Mouse (Mus musculus): ENCODE results near the gene Yif1b. TPM values are rescaled to one million over a fixed set of nuclear protein-coding genes. Genes with fewer than 3 reads are reported as not detected.
A peak's percentile ranks its signal among the peaks of the same experiment; 100 is the strongest.

The Yif1b gene
- polyA plus RNA-seq, 1 experiment from 2014 or later = 100.0 TPM

GRCm38 (mm10) chr7:29288079-29288478 is 50.0 kb downstream of the Yif1b start:
- Histone ChIP-seq H3K36me3 (ENCODE audit: control insufficient read depth, insufficient read depth, low read length) (no peaks in the 10 kb centered on the region), H3K4me1 (ENCODE audit: control insufficient read depth, insufficient read depth, low read length) (peaks cover 29% of the 10 kb centered on the region), H3K9me3 (ENCODE audit: control insufficient read depth, low read depth, low read length) (no peaks in the 10 kb centered on the region), H3K27ac (ENCODE audit: low read length) (no peak overlapping the region), H3K9ac (replicated peaks; ENCODE audit: low read depth, low read length) (no peak overlapping the region), H3K4me3 (ENCODE audit: low read depth, low read length) (no peak overlapping the region), H3K27me3 (ENCODE audit: control insufficient read depth, insufficient read depth, low read length) (no peaks in the 10 kb centered on the region), H3K4me2 (replicated peaks; ENCODE audit: low read depth, low read length) (no peak overlapping the region)
- peak; percentile 43; the same call in 1 of the 2 replicates for ATAC-seq (ENCODE audit: insufficient number of reproducible peaks, insufficient read depth, low FRiP score, low read depth)
- WGBS = 75% methylated on average over 2 of the region's 2 CpGs

- no peaks in the 10 kb centered on the region for H3K27me3 ChIP-seq (ENCODE audit: control insufficient read depth, insufficient read depth, low read length)
- H3K4me3 ChIP-seq (ENCODE audit: low read depth, low read length) = peak within 1 kb of the TSS; percentile 56
- no peaks in the 10 kb centered on the region for H3K9me3 ChIP-seq (ENCODE audit: control insufficient read depth, low read depth, low read length)
- H3K27ac ChIP-seq (ENCODE audit: low read length) = peak within 1 kb of the TSS; percentile 90
- 2% methylated on average over 59 of the region's 59 CpGs for WGBS
- H3K4me1 ChIP-seq (ENCODE audit: control insufficient read depth, insufficient read depth, low read length) = peaks cover 36% of the 10 kb centered on the region
- H3K36me3 ChIP-seq (ENCODE audit: control insufficient read depth, insufficient read depth, low read length) = no peaks in the 10 kb centered on the region
- peak within 1 kb of the TSS; percentile 82 for H3K4me2 ChIP-seq (replicated peaks; ENCODE audit: low read depth, low read length)
- H3K9ac ChIP-seq (replicated peaks; ENCODE audit: low read depth, low read length) = peak within 1 kb of the TSS; percentile 61
- ATAC-seq (ENCODE audit: insufficient number of reproducible peaks, insufficient read depth, low FRiP score, low read depth) = no peak; the same call in 1 of the 2 replicates
These were observed 51.0 kb downstream of the Yif1b start, which contains the start of gene Ppp1r14a for GRCm38 (mm10) chr7:29288942-29289638. Gene Ppp1r14a (plus strand): TSS chr7:29289308.

GRCm38 (mm10) chr7:29289856-29290255 is 51.7 kb downstream of the Yif1b start:
- Histone ChIP-seq H3K9ac (replicated peaks; ENCODE audit: low read depth, low read length) (0 out of 2 replicates have a peak overlapping the region, but pooled peaks have one; percentile 61), H3K4me2 (replicated peaks; ENCODE audit: low read depth, low read length) (peak overlapping the region; percentile 82), H3K9me3 (ENCODE audit: control insufficient read depth, low read depth, low read length) (no peaks in the 10 kb centered on the region), H3K4me3 (ENCODE audit: low read depth, low read length) (peak overlapping the region; percentile 56), H3K36me3 (ENCODE audit: control insufficient read depth, insufficient read depth, low read length) (no peaks in the 10 kb centered on the region), H3K27me3 (ENCODE audit: control insufficient read depth, insufficient read depth, low read length) (no peaks in the 10 kb centered on the region), H3K4me1 (ENCODE audit: control insufficient read depth, insufficient read depth, low read length) (peaks cover 36% of the 10 kb centered on the region), H3K27ac (ENCODE audit: low read length) (peak overlapping the region; percentile 90)
- WGBS = 47% methylated on average over 6 of the region's 6 CpGs
- ATAC-seq (ENCODE audit: insufficient number of reproducible peaks, insufficient read depth, low FRiP score, low read depth) = no peak; the same call in 1 of the 2 replicates

- WGBS = 30% methylated on average over 11 of the region's 11 CpGs
These were observed 52.8 kb downstream of the Yif1b start for GRCm38 (mm10) chr7:29290691-29291485.

GRCm38 (mm10) chr7:29291616-29292457 is 53.7 kb downstream of the Yif1b start:
- H3K9me3 ChIP-seq (ENCODE audit: control insufficient read depth, low read depth, low read length) = no peaks in the 10 kb centered on the region
- 14% methylated on average over 7 of the region's 7 CpGs for WGBS
- no peaks in the 10 kb centered on the region for H3K36me3 ChIP-seq (ENCODE audit: control insufficient read depth, insufficient read depth, low read length)
- peaks cover 36% of the 10 kb centered on the region for H3K4me1 ChIP-seq (ENCODE audit: control insufficient read depth, insufficient read depth, low read length)
- no peak overlapping the region for H3K9ac ChIP-seq (replicated peaks; ENCODE audit: low read depth, low read length)
- H3K27ac ChIP-seq (ENCODE audit: low read length) = peak overlapping the region; percentile 90
- H3K27me3 ChIP-seq (ENCODE audit: control insufficient read depth, insufficient read depth, low read length) = no peaks in the 10 kb centered on the region
- peak; percentile 23; the same call in 1 of the 2 replicates for ATAC-seq (ENCODE audit: insufficient number of reproducible peaks, insufficient read depth, low FRiP score, low read depth)
- peak overlapping the region; percentile 82 for H3K4me2 ChIP-seq (replicated peaks; ENCODE audit: low read depth, low read length)
- H3K4me3 ChIP-seq (ENCODE audit: low read depth, low read length) = peak overlapping the region; percentile 17

More at GRCm38 (mm10) chr7:29290691-29291485, 52.8 kb downstream of the Yif1b start:
- peak overlapping the region; percentile 90 for H3K27ac ChIP-seq (ENCODE audit: low read length)
- H3K36me3 ChIP-seq (ENCODE audit: control insufficient read depth, insufficient read depth, low read length) = no peaks in the 10 kb centered on the region
- H3K4me3 ChIP-seq (ENCODE audit: low read depth, low read length) = peak overlapping the region; percentile 56
- H3K4me2 ChIP-seq (replicated peaks; ENCODE audit: low read depth, low read length) = peak overlapping the region; percentile 82
- H3K9ac ChIP-seq (replicated peaks; ENCODE audit: low read depth, low read length) = peak overlapping the region; percentile 21; the same call in 1 of the 2 replicates
- no peaks in the 10 kb centered on the region for H3K9me3 ChIP-seq (ENCODE audit: control insufficient read depth, low read depth, low read length)
- ATAC-seq (ENCODE audit: insufficient number of reproducible peaks, insufficient read depth, low FRiP score, low read depth) = no peak
- H3K27me3 ChIP-seq (ENCODE audit: control insufficient read depth, insufficient read depth, low read length) = no peaks in the 10 kb centered on the region
- peaks cover 36% of the 10 kb centered on the region for H3K4me1 ChIP-seq (ENCODE audit: control insufficient read depth, insufficient read depth, low read length)

GRCm38 (mm10) chr7:29292458-29293098 is 54.4 kb downstream of the Yif1b start:
- peak overlapping the region; percentile 82 for H3K27ac ChIP-seq (ENCODE audit: low read length)
- H3K9me3 ChIP-seq (ENCODE audit: control insufficient read depth, low read depth, low read length) = no peaks in the 10 kb centered on the region
- H3K36me3 ChIP-seq (ENCODE audit: control insufficient read depth, insufficient read depth, low read length) = no peaks in the 10 kb centered on the region
- no peak overlapping the region for H3K4me3 ChIP-seq (ENCODE audit: low read depth, low read length)
- H3K27me3 ChIP-seq (ENCODE audit: control insufficient read depth, insufficient read depth, low read length) = no peaks in the 10 kb centered on the region
- H3K4me1 ChIP-seq (ENCODE audit: control insufficient read depth, insufficient read depth, low read length) = peaks cover 36% of the 10 kb centered on the region
- 18% methylated on average over 8 of the region's 8 CpGs for WGBS
- ATAC-seq (ENCODE audit: insufficient number of reproducible peaks, insufficient read depth, low FRiP score, low read depth) = no peak
- peak overlapping the region; percentile 22; the same call in 1 of the 2 replicates for H3K4me2 ChIP-seq (replicated peaks; ENCODE audit: low read depth, low read length)
- no peak overlapping the region for H3K9ac ChIP-seq (replicated peaks; ENCODE audit: low read depth, low read length)

- Histone ChIP-seq H3K4me2 (replicated peaks; ENCODE audit: low read depth, low read length) (0 out of 2 replicates have a peak overlapping the region, but pooled peaks have one; percentile 12), H3K9me3 (ENCODE audit: control insufficient read depth, low read depth, low read length) (no peaks in the 10 kb centered on the region), H3K9ac (replicated peaks; ENCODE audit: low read depth, low read length) (no peak overlapping the region), H3K4me1 (ENCODE audit: control insufficient read depth, insufficient read depth, low read length) (peaks cover 36% of the 10 kb centered on the region), H3K36me3 (ENCODE audit: control insufficient read depth, insufficient read depth, low read length) (no peaks in the 10 kb centered on the region), H3K27me3 (ENCODE audit: control insufficient read depth, insufficient read depth, low read length) (no peaks in the 10 kb centered on the region), H3K4me3 (ENCODE audit: low read depth, low read length) (no peak overlapping the region), H3K27ac (ENCODE audit: low read length) (peak overlapping the region; percentile 82)
- 29% methylated on average over 19 of the region's 19 CpGs for WGBS
- ATAC-seq (ENCODE audit: insufficient number of reproducible peaks, insufficient read depth, low FRiP score, low read depth) = no peak
These were observed 55.3 kb downstream of the Yif1b start for GRCm38 (mm10) chr7:29293131-29294065.
